9 mouse cellular contexts compared by ENCODE assay signal in the genomic region with DNA sequence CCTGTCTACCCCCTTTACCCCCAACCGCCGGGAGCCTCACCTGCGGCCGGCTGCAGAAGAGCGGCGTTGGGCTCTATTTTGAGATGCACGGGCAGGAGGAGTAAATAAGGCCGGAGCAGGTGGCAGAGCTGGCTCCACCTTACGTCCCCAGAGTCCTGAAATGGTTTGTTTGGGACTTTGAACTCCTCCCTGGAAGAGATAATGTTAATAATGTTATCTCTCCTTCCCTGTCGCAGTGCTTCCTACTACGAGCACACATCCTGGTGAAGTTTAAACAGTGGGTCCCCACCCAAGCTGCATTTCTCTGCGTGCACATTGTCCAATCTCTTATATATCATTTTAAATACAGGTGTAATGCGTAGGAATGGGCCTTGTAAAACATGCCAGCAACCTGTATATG. TPM values are rescaled to one million over a fixed set of nuclear protein-coding genes. Genes with fewer than 3 reads are reported as not detected.
DNase-seq lines count a peak whose midpoint lies in the region; ATAC-seq lines count a peak whose summit lies in the region.
"Had no signal": no experiment of that assay in that cellular context is flagged by ENCODE, and none has a peak within 500 bp of the region (broad histone marks: within the 10 kb centered on the region; RNA-seq: fewer than 3 reads in every experiment).

No protein-coding gene starts in this region.

- 17% methylated on average over 13 of the region's 13 CpGs for WGBS in kidney, embryonic 15.5 days
- 16% methylated on average over 13 of the region's 13 CpGs for WGBS in embryonic facial prominence, embryonic 10.5 days
- 13% methylated on average over 13 of the region's 13 CpGs for WGBS in hindbrain, embryonic 15.5 days
- WGBS in midbrain, embryonic 13.5 days: 13% methylated on average over 13 of the region's 13 CpGs

- H3K27me3 ChIP-seq in kidney, embryonic 15.5 days: 0 out of 2 replicates have a peak, but pooled peaks cover 2% of the 10 kb centered on the region
- H3K27me3 ChIP-seq in embryonic facial prominence, embryonic 10.5 days (replicated peaks; ENCODE audit: low read depth, poor library complexity, severe bottlenecking): peaks cover 26% of the 10 kb centered on the region
- H3K27me3 ChIP-seq in hindbrain, embryonic 15.5 days: 0 out of 2 replicates have a peak, but pooled peaks cover 3% of the 10 kb centered on the region
- H3K27me3 ChIP-seq in midbrain, embryonic 13.5 days: peaks cover 18% of the 10 kb centered on the region; the same call in 1 of the 2 replicates
- H3K27me3 ChIP-seq: Patski had no signal

- peak overlapping the region; percentile 59 for H3K9ac ChIP-seq in kidney, embryonic 15.5 days
- H3K9ac ChIP-seq in hindbrain, embryonic 15.5 days: peak overlapping the region; percentile 54
- H3K9ac ChIP-seq in midbrain, embryonic 13.5 days (replicated peaks): peak overlapping the region; percentile 65

- no peak for ATAC-seq in kidney, embryonic 15.5 days (replicated peaks; ENCODE audit: low FRiP score)
- ATAC-seq in hindbrain, embryonic 15.5 days (ENCODE audit: low FRiP score, low read depth): no peak
- ATAC-seq in midbrain, embryonic 13.5 days: no peak

- H3K4me1 ChIP-seq in kidney, embryonic 15.5 days: peaks cover 32% of the 10 kb centered on the region
- H3K4me1 ChIP-seq in embryonic facial prominence, embryonic 10.5 days: peaks cover 36% of the 10 kb centered on the region
- peaks cover 36% of the 10 kb centered on the region for H3K4me1 ChIP-seq in hindbrain, embryonic 15.5 days (replicated peaks)
- peaks cover 35% of the 10 kb centered on the region for H3K4me1 ChIP-seq in midbrain, embryonic 13.5 days (replicated peaks)

- no peaks in the 10 kb centered on the region for H3K36me3 ChIP-seq in kidney, embryonic 15.5 days
- no peaks in the 10 kb centered on the region for H3K36me3 ChIP-seq in embryonic facial prominence, embryonic 10.5 days (replicated peaks)
- H3K36me3 ChIP-seq in hindbrain, embryonic 15.5 days: no peaks in the 10 kb centered on the region
- H3K36me3 ChIP-seq in midbrain, embryonic 13.5 days: no peaks in the 10 kb centered on the region

- H3K4me2 ChIP-seq in kidney, embryonic 15.5 days: peak overlapping the region; percentile 92
- peak overlapping the region; percentile 94 for H3K4me2 ChIP-seq in hindbrain, embryonic 15.5 days
- H3K4me2 ChIP-seq in midbrain, embryonic 13.5 days (replicated peaks): peak overlapping the region; percentile 71

- no peak for DNase-seq in kidney, postnatal 36 days
- no peak for DNase-seq in embryonic facial prominence, embryonic 10.5 days (ENCODE audit: low spot score)
- no peak for DNase-seq in Muller cell, postnatal 12 days (ENCODE audit: inconsistent ontology term)
- no peak for DNase-seq in spleen, adult 18-20 months
- no peak for DNase-seq in c-Kit-positive CD71-positive TER-119-positive erythroid progenitor cells, embryonic 14.5 days (ENCODE audit: low spot score)

- no peaks in the 10 kb centered on the region for H3K9me3 ChIP-seq in kidney, embryonic 15.5 days (replicated peaks)
- H3K9me3 ChIP-seq in embryonic facial prominence, embryonic 10.5 days: no peaks in the 10 kb centered on the region
- H3K9me3 ChIP-seq in hindbrain, embryonic 15.5 days: no peaks in the 10 kb centered on the region
- no peaks in the 10 kb centered on the region for H3K9me3 ChIP-seq in midbrain, embryonic 13.5 days

- peak overlapping the region; percentile 61 for H3K27ac ChIP-seq in kidney, embryonic 15.5 days
- H3K27ac ChIP-seq in embryonic facial prominence, embryonic 10.5 days (replicated peaks): peak overlapping the region; percentile 81
- peak overlapping the region; percentile 66 for H3K27ac ChIP-seq in hindbrain, embryonic 15.5 days (replicated peaks)
- 0 out of 2 replicates have a peak overlapping the region, but pooled peaks have one; percentile 48 for H3K27ac ChIP-seq in midbrain, embryonic 13.5 days

- peak overlapping the region; percentile 82 for H3K4me3 ChIP-seq in kidney, embryonic 15.5 days (replicated peaks)
- peak overlapping the region; percentile 87 for H3K4me3 ChIP-seq in embryonic facial prominence, embryonic 10.5 days
- peak overlapping the region; percentile 89 for H3K4me3 ChIP-seq in hindbrain, embryonic 15.5 days
- peak overlapping the region; percentile 83 for H3K4me3 ChIP-seq in midbrain, embryonic 13.5 days (replicated peaks)

RNA-seq across cellular contexts. Expression of a gene that starts 0.8 kb away (rescaled TPM):
- polyA plus RNA-seq in kidney, embryonic 15.5 days (2015; fragmentation: Nextera tagmentation; extraction: Ambion mirVana): 16.9 and 17.4 TPM in 2 replicates
- 12.7 and 14.8 TPM in 2 replicates for polyA plus RNA-seq in embryonic facial prominence, embryonic 10.5 days (2016; fragmentation: Nextera tagmentation; extraction: Ambion mirVana)
- polyA plus RNA-seq in hindbrain, embryonic 15.5 days (2015; fragmentation: Nextera tagmentation; extraction: Ambion mirVana): 23.1 and 25.3 TPM in 2 replicates
- polyA plus RNA-seq in midbrain, embryonic 13.5 days (2015; fragmentation: Nextera tagmentation; extraction: Ambion mirVana): 27.5 and 31.8 TPM in 2 replicates
